Mouse (Mus musculus) brain, adult 2 months (tissue): ENCODE data around the gene Dll1.

Experiments used
- DNase-seq: peaks from one replicate; pipeline ENCODE4 v3.0.0; 2011; ENCODE audit warnings: low read depth, low spot score

Gene Dll1

DNA sequence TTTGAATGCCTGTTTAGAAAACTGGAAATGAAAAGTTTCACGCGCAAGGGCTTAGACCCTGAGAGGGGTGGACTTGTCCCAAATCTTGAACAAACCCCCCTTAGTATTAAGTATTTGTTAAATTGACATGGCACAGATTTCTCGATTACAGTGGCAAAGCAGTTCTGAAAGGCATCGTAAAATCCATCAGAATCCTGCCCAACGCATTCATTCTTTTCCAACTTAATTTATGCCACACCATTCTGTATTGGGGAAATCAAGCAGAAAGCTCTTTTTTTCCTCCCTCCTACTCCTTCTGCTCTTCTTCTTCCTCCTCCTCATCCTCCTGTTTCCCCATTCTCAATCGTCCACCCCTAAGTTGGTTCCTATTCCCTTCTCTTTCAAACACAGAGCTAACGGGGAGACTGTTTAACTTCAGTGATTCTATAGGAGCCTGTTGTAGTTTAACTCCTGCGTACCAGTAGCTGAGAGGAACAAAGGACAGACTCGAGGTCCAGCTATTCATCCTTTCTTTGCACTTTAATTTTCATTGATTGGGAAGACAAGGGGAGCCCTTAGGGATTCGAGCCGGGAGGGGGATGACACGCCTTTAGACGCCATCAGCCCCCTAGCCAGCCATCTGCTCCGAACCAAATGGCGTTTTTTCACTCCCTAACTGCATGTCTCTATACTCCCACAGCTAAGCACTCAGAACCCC, 1.9 kb upstream of the Dll1 start:
- no peak for DNase-seq

DNA sequence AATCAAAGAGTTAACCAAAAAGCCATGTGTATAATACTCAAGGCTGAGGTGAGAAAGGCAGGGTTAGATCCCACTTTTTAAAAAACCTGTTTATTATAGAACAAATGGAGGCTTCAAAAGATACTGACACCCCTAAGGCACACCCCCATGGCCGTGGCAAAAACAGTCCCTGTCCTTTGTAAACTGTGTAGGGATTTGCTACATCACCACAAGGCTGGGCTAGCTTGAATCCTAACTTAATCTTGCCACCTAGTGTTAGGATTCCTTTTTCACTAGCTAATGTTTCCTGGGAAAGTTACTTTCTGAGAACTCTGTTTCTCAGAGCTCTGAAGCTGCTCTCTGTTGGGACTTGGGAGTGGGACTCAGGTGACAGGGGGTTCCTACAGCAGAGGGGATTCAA, 1.2 kb upstream of the Dll1 start:
- DNase-seq: peak; percentile 80

DNA sequence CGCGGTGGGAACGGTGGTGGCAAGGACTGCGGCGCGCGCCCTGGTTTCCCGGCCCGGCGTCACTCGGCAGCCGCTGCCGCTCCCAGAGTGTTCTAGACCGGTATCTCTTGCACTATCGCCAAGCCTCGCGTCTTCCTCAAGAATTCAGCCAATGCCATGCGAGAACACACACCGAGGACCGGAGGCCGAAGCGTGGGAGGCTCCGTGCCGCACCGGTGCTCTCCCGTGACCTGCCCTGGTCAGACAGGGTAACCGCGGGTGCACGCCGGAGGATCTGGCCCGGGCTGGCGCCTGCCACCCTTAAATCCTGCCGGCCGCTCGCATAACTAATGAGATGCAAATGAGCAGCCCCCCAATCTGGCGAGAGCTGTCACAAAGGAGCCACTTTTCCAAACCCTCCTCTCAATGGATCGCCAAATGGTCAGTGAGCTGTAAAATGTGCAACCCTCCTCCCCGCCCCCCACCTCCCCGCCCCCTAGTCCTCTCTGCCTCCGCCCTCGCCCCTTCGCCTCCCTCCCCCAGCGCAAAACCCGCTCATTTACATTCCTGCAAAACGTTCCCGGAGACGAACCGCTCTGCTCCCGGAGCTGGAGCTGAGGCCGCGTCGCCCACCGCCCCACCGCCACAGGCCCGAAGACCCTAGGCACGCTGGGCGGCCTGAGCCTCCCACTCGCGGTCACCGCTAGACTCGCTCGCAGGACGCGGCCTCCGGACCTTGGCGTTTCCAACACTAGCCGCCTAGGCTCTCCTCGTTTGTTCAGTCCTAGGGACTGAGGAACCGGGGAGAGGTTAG, 775 bp downstream of the Dll1 start:
- peak; percentile 79 for DNase-seq

DNA sequence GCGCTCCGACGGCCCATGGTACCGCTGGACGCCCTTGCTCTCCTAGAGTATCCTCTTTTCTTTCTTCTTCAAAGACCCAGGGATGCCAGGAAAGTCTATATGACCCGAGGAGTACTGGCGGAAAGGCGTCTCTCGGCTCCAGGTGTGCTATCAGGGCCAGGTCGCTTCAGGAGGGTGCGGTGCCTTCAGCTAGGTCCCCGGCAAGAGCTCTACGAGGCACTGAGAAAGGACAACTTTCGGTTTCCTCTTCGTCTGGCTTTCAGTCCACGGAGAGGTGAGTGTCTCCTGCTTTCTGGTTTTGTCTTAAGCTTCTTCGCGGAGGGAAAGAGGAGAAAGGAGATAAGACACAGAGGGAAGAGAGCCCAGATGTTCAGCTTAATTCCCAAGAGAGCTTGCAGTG, 1.4 kb downstream of the Dll1 start:
- DNase-seq: peak; percentile 33

DNA sequence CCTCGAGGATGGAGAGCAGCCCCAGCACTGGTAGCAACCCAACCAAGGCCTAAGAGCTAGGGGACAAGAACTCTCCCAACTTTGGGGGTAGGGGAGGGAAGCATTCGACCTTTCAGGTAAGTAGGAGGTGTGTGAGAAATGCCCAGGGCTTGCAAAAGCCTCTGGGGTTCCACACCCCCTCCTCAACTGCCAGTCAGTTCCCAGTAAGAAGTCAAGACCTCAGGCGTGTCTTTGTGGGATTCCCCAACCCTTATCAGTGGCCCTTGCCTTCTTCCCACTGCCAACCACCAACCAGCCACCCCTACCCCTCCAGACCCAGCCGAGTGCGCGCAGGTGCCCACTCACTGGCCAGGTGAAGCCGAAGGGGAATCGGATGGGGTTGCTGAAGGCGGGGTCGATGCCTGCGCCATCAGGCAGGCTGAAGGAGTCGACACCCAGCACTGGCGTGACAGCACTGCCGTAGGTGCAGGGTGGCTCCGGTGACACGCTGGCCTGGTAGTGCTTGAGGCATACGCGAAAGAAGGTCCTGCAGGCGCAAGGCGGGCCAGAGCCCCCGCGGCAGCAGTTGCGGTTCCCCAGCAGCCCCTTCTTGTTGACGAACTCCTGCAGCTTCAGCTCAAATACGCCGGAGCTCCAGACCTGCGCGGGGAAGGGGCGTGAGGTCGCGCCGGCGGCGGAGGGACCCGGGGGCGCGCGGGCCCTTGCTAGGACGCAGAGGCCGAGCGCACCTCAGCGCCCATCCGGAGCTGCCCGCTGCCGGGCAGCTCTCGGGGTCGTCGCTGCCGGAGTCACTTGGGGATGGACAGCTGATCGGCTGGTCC, 2.1 kb downstream of the Dll1 start:
- DNase-seq: no peak

DNA sequence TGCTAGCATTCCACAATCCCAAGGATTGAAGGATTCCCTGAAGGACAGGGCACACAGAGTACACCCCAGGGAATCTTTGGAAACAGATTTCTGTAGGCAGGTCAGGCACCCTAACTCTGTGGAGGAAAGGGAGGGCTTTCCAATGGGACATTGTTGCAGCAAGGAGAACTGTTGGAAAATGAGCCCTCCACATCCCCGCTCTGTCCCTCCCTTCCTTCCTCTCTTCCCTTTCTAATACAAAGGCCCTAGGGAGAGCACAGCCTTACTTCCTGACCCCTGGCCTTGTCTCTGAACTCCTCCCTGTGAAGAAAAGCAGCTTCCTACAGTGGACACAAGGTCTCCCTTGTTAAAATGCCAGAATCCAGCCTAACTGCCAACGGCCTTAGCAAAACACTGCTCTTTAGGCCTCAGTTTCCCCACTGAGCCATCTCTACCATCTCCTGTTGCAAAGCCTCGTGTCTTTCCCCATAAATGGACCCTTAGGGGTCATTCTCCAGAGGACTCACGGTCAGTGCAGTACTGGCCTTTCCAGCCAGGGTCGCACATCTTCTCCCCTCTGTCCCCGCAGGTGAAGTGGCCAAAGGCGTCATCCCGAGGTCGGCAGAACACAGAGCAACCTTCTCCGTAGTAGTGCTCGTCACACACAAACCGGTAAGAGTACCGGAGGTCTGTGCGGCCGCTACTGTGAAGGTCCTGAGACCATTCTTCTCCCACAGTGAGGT, 3.6 kb downstream of the Dll1 start:
- no peak for DNase-seq

DNA sequence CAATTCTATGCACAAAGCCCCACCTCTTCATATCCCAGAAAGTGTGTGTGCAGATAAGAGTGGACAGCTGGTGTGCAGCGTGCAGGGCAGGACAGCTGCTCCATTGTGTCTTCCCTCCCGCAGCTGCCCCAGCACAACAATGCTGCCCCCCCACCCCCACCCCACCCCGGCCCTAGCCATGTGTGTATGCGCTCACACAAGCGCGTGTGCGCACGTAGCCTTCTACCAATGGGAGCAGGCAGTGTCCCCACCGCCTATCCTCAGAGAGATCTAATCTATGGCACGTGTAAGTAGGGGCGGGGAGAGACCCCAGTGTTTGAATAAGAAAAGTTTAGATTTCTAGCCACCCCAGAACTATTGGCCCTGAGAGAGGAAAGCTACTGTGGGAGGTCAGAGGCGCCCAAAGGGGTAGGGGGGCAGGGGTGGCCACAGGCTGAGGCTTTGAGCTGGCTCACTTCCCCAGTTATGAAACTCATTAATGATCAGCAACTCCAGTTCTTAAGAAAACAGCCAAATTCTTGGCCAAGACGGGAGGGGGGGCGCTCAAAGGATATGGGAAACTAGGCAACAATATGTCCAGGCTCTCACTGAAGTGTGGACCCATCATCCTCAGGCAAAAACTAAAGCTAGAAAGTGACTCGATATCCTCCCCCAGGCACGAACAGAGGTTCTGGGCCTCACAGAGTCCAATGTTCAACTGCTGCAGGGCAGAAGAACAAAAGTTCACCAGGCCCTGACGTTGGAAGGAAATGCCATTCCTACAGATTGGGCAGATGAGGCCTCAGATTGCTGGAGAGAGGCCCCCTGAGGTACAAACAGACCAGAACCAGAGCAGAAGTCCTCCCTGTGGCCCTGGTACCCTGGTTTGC, 4.5 kb downstream of the Dll1 start:
- DNase-seq: peak; percentile 68

DNA sequence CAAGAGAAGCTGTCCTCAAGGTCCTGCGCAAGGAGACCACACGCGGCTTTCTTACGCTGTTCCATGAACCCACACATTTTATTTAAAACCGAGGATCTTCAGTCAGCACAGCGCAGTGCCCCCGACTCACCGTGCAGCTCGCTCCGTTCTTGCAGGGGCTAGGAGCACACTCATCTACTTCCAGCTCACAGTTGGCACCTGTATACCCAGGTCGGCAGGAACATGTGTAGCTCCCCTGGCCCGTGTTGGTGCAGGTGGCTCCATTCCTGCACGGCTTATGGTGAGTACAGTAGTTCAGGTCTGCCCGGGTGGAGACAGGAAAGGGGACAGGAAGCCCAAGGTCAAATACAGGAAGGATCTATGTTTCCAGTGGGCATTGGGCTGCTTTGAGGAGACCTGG, 6.3 kb downstream of the Dll1 start:
- DNase-seq: no peak

DNA sequence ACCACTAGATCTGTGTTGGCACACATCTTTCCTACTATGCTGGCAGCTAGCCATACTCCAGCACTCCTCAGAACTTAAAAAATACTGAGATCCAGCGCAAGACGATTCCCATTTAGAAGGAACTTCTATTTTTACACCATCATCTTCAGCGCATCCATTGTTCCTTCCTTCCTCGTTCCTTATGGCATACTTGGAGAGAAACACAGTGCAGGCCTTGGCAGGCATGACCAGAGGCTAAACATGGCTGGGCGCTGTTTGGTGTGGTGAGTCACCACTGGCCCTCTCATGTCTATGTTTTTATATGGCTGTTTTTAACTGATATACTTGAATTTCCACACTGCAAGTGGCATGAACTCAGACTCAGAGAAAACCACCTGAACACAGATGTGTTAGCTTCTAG, 11.0 kb downstream of the Dll1 start:
- peak; percentile 50 for DNase-seq

DNA sequence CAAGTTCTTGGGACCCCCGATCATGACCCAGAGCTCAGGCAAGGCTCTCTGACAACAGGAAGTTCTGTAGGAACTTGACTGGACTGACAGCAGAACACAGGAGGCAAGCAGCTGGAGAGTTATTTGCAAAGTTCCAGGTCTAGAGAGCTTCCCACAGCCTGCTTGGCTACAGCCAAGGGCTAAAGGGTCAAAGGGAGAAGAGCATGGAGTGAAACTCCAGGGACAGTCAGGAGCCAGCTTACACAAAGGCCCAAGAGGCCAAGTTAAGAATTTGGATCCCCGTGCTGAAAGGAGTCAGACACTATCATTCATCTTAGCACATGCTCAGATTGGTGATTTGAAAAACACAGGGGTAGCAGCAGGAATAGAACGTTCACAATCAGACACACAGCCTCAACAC, 13.0 kb downstream of the Dll1 start:
- DNase-seq: no peak

DNA sequence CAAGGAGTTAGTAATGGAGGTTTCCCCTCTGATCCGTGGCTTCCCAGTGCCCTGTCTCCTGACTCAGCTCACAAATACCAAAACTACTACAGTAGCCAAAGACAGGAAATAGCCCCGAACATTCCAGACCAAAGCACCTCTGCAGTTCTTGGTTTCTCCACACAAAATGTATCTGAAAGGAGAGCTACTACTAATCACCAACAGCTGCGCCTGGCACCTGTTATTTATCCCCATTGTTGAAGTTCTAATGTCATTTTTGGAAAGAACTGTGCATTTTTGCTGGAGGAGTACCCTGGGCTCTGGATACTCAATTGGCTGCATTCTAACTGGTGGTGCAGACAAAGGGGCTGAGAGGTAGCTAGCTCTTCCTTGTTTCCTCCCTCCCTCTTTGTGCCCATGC, 19.6 kb downstream of the Dll1 start:
- no peak for DNase-seq

DNA sequence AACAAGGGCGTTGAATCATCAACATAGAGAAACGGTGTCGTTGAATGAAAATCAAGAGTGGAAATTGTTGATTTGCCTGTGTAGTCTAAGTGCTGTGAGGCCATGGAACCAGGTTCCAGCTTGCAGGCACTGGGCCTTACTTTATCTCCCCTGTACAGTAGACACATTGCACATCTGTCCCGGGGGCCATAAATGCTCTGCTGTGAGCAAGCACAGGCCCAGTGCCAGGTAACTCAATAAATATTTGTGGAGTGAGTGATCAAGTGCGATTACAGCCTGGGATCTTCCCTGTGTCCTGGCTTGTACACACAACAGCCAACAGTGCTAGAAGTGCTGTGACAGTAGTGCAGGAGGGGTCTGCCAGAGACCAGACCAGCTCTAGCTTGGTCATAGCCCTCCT, 20.1 kb downstream of the Dll1 start:
- no peak for DNase-seq

DNA sequence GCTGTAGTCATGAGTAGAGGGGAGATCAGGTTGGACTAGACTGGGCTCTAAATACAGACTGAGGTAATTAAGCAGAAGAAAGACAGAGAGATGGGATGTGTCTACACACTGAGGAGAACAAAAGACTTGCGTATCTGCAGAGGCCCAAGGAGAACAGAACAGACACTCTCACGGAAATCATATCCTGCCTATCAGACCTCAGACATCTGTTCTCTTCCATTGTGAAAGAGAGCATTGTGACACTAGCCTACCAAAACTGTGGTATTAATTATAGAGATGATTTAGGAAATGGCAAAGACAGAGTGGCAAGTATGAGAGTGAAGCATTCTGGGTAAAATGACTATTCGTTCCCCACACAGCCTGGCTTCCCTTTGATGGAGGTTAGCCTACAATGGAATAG, 21.6 kb downstream of the Dll1 start:
- DNase-seq: no peak

DNA sequence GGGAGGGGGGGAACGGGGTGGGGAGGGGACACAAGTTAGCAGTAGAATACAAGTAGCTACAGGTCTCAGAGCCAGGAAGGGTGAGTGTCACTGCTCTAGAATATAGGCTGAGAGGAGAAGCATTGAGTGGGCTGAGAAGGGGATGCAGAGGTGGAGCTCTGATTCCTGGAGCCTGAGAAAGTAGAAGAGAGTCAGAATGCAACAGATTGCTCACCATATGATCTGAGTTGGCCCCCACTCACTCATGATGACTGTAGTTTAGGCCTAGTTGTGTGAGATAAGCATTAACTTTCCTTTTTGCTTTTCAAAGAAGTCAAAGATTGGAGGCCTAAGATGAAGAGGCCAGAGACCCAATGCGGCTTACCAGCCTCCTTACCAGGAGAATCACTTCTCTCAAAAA, 22.7 kb downstream of the Dll1 start:
- peak; percentile 62 for DNase-seq

DNA sequence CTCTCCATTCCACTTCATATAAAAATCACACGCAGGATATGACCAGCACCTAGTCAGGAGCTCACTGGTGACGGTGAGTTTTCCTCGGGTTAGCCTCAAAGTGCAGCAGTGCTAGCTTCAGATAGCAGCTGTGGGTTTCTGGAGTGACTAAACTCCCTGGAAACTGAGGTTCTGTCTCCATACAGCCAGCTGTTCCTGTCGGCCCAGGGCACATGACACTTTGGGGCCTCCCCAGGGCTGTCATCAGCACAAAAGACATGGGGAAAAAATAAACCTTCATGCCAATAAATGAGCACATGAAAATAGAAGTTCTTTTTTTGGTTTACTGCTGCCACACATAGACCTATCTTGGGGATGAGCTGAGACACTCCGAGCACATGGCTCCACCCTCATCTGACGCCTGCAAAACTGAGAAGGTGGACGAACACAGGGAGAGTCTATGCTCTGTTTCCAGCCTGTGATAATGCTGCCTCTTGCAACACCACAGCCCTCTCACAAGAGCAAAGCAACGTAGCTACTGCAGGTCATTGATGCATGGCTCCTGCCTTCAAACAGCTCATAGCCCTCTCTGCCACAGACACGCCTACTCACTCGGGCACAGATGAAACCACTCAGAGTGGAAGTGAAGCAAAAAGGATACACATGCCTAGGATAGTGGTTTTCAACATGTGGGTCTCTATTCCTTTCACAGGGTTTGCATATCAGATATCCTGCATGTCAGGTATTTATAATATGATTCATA, 23.6 kb downstream of the Dll1 start:
- DNase-seq: peak; percentile 76

DNA sequence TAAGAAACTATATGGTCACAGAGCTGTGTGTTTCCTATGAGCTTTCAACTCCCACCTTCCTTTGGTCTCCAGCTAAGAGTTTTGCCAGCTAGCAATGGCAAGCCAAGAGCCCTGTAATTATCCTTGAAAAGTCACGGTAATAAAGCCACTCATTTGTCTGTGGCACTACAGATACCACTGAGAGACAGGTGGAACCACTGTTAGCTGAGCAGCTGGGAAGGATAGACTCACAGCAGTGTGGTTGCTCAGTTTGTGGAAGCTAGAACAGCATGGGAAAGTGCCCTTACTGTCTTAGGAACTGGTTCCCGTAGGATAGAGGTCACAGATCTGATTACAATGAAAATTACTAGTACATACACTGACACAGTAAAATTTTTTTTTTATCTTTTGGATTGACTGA, 26.5 kb downstream of the Dll1 start:
- no peak for DNase-seq

DNA sequence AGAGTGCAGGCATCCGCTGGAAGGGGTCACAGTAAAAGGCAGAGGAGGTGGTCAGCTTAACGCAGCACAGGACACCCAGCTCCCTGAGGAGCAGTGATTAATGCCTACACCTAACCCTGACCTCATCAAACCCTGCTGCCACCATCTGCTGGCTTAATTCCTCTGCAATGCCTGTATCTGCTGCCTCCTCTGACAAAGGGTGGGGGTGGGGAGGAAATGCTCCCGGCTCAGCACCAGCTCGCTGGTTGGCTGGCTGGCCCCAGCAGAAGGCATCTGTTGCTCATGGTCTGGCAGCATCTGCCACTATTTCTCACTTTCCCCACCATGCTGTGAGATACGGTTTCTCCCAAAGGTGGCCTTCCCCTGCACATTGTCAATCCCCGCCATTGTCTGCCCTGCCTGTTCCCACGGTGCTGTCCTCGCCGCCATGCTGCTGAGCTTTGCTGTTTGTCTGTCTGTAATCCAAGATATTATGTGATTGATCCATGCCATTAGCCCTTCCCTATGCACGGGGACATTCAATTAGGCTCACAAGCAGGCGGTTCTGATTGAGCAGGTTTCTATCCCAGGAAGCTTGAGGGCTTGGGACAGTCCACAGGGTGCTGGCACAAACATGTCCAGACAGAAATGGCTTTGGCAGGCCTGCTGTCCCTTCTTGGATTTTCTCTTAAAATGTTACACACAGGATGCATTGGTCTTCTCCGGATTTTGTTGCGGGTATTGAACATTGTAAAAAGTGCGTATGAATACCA, 33.4 kb downstream of the Dll1 start:
- peak; percentile 94 for DNase-seq

DNA sequence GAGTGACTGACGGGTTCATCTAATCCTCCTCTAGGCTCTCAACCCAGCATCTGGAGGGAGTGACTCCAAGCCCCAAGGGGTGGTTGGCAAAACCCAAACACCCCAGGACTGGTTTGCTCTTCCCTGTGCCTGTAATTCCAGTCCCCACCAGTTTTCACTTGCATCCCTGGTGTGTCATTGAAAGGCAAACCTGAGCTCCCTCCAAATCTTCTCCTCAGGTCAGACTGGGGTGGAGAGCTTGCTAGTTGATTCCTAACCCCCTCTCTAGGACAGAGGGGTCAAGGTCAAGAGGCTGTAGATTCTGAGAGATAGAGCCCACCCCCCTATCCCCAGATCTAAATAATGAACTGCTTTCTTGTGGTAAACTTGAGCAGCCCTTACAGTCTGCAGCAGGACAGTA, 38.8 kb downstream of the Dll1 start:
- no peak for DNase-seq

DNA sequence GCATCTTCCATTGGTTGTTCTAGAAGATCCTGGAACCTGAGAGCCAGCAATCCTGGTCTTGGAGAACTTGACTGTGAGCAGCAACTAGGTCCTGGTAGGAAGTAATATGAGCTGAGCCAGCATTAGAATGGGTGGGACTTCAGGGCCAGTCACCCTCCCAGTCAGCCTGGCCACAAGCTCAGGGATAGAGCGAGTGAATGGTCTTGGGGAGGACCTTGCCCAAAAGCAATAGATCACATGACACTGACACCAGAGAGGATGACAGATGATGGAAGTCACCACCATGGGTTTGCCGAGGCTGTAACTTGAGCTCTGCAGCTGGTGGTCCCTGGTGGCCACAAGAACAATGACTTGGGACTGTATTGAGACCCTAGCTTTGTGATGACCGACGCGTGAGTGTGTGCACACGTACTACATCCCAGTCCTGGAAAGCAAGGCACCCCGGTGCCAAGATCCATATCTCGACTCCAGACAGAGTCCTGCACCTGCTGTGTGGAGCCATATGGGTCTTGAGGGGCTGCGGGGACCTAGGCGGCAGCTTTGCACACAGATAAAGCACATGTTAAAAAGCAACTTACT, 46.8 kb downstream of the Dll1 start:
- no peak for DNase-seq
